Mouse (Mus musculus): ENCODE data around the gene Lgals8.
"Not testable (repeated sequence)": the region's sequence is repeated elsewhere in the genome, so short reads cannot be mapped to it uniquely, and the experiment has no call there.

Lgals8 gene

GRCm38 (mm10) chr13:12464844-12465243, at the start of gene Lgals8:
Lgals8 (minus strand) TSS chr13:12464944.
- no peak for DNase-seq (ENCODE audit: extremely low spot score, low read depth, low spot score)

- no peak for DNase-seq (ENCODE audit: extremely low spot score, low read depth, low spot score)
Observed at GRCm38 (mm10) chr13:12511189-12511965, 46.6 kb upstream of the Lgals8 start.

- no peak for DNase-seq (ENCODE audit: extremely low spot score, low read depth, low spot score)
Observed at GRCm38 (mm10) chr13:12510032-12510431, 45.3 kb upstream of the Lgals8 start.

GRCm38 (mm10) chr13:12507426-12507825, 42.7 kb upstream of the Lgals8 start:
- DNase-seq (ENCODE audit: extremely low spot score, low read depth, low spot score), result no peak

- DNase-seq (ENCODE audit: extremely low spot score, low read depth, low spot score), result no peak
Observed at GRCm38 (mm10) chr13:12505359-12505758, 40.6 kb upstream of the Lgals8 start.

- no peak for DNase-seq (ENCODE audit: extremely low spot score, low read depth, low spot score)
Observed at GRCm38 (mm10) chr13:12503238-12503751, 38.6 kb upstream of the Lgals8 start.

- no peak for DNase-seq (ENCODE audit: extremely low spot score, low read depth, low spot score)
Observed at GRCm38 (mm10) chr13:12502665-12503237, 38.0 kb upstream of the Lgals8 start.

- DNase-seq (ENCODE audit: extremely low spot score, low read depth, low spot score), result no peak
Observed at GRCm38 (mm10) chr13:12499107-12499506, 34.4 kb upstream of the Lgals8 start.

GRCm38 (mm10) chr13:12497809-12498208, 33.1 kb upstream of the Lgals8 start:
- DNase-seq (ENCODE audit: extremely low spot score, low read depth, low spot score), result no peak

- no peak for DNase-seq (ENCODE audit: extremely low spot score, low read depth, low spot score)
Observed at GRCm38 (mm10) chr13:12494750-12495149, 30.0 kb upstream of the Lgals8 start.

- DNase-seq (ENCODE audit: extremely low spot score, low read depth, low spot score), result no peak
Observed at GRCm38 (mm10) chr13:12492515-12492914, 27.8 kb upstream of the Lgals8 start.

- DNase-seq (ENCODE audit: extremely low spot score, low read depth, low spot score), result no peak
Observed at GRCm38 (mm10) chr13:12485640-12486039, 20.9 kb upstream of the Lgals8 start.

GRCm38 (mm10) chr13:12485197-12485596, 20.5 kb upstream of the Lgals8 start:
- DNase-seq (ENCODE audit: extremely low spot score, low read depth, low spot score), result no peak

- DNase-seq (ENCODE audit: extremely low spot score, low read depth, low spot score), result no peak
Observed at GRCm38 (mm10) chr13:12479802-12480201, 15.1 kb upstream of the Lgals8 start.

GRCm38 (mm10) chr13:12478301-12478700, 13.6 kb upstream of the Lgals8 start:
- DNase-seq (ENCODE audit: extremely low spot score, low read depth, low spot score), result no peak

- DNase-seq (ENCODE audit: extremely low spot score, low read depth, low spot score), result no peak
Observed at GRCm38 (mm10) chr13:12476886-12477285, 12.1 kb upstream of the Lgals8 start.

GRCm38 (mm10) chr13:12475239-12475638, 10.5 kb upstream of the Lgals8 start:
- no peak for DNase-seq (ENCODE audit: extremely low spot score, low read depth, low spot score)

- DNase-seq (ENCODE audit: extremely low spot score, low read depth, low spot score), result no peak
Observed at GRCm38 (mm10) chr13:12473724-12474378, 9.1 kb upstream of the Lgals8 start.

- DNase-seq (ENCODE audit: extremely low spot score, low read depth, low spot score), result no peak
Observed at GRCm38 (mm10) chr13:12468488-12468887, 3.7 kb upstream of the Lgals8 start.

- not testable (repeated sequence) for DNase-seq (ENCODE audit: extremely low spot score, low read depth, low spot score)
Observed at GRCm38 (mm10) chr13:12464159-12464558, 585 bp downstream of the Lgals8 start.

- DNase-seq (ENCODE audit: extremely low spot score, low read depth, low spot score), result no peak
Observed at GRCm38 (mm10) chr13:12462623-12463022, 2.1 kb downstream of the Lgals8 start.

GRCm38 (mm10) chr13:12461730-12462119, 3.0 kb downstream of the Lgals8 start:
- DNase-seq (ENCODE audit: extremely low spot score, low read depth, low spot score), result no peak
